Mouse (Mus musculus) neural tube, embryonic 15.5 days (tissue): Measurements from ENCODE around the gene Auts2. TPM values are rescaled to one million over a fixed set of nuclear protein-coding genes. Genes with fewer than 3 reads are reported as not detected.

Experiments
- ATAC-seq: fragments of 200-750 bp; cut with Nextera tagmentation; 2 replicates; pipeline ENCODE4 v1.8.0; 2017; ENCODE audit warnings: mild to moderate bottlenecking, moderate TSS enrichment, moderate library complexity; ENCODE audit not compliant: low FRiP score
- H3K27ac ChIP-seq: fragments of 300-500 bp; sonication (generic); replicated peaks from 2 replicates; pipeline ENCODE4 v1.5.1; 2015; ENCODE audit warnings: mild to moderate bottlenecking, inconsistent platforms
- H3K27me3 ChIP-seq: fragments of 300-500 bp; sonication (generic); replicated peaks from 2 replicates; pipeline ENCODE4 v1.6.1; 2015; ENCODE audit warnings: inconsistent platforms
- H3K36me3 ChIP-seq: fragments of 300-500 bp; sonication (generic); 2 replicates; pipeline ENCODE4 v1.6.1; 2015; ENCODE audit warnings: inconsistent platforms
- H3K4me1 ChIP-seq: fragments of 300-500 bp; sonication (generic); 2 replicates; pipeline ENCODE4 v1.6.1; 2015; ENCODE audit warnings: inconsistent platforms
- H3K4me2 ChIP-seq: fragments of 300-500 bp; sonication (generic); 2 replicates; pipeline ENCODE4 v1.6.1; 2015; ENCODE audit warnings: inconsistent platforms, mild to moderate bottlenecking, moderate library complexity
- H3K4me3 ChIP-seq: fragments of 300-500 bp; sonication (generic); replicated peaks from 2 replicates; pipeline ENCODE4 v1.5.1; 2015; ENCODE audit warnings: mild to moderate bottlenecking, inconsistent platforms
- H3K9ac ChIP-seq: fragments of 300-500 bp; sonication (generic); replicated peaks from 2 replicates; pipeline ENCODE4 v1.6.1; 2015; ENCODE audit warnings: mild to moderate bottlenecking, inconsistent platforms
- H3K9me3 ChIP-seq: fragments of 300-500 bp; sonication (generic); replicated peaks from 2 replicates; pipeline ENCODE4 v1.6.1; 2016; ENCODE audit warnings: inconsistent platforms
- WGBS: fragments of 180-500 bp; shearing (Covaris S2); methylation state at CpG from one replicate; pipeline ENCODE4 v1.1.7; 2015; ENCODE audit warnings: mixed read lengths; 5-methylcytosine and 5-hydroxymethylcytosine counted together
- polyA plus RNA-seq: library from polyadenylated mRNA; unstranded; fragments of >200 nt; fragmentation: Nextera tagmentation; extraction: Ambion mirVana; gene quantifications from 2 replicates; pipeline ENCODE4 v1.2.1, GENCODE M21; 2015

Gene Auts2
- polyA plus RNA-seq, 1 experiment from 2014 or later: 52.5 TPM

DNA sequence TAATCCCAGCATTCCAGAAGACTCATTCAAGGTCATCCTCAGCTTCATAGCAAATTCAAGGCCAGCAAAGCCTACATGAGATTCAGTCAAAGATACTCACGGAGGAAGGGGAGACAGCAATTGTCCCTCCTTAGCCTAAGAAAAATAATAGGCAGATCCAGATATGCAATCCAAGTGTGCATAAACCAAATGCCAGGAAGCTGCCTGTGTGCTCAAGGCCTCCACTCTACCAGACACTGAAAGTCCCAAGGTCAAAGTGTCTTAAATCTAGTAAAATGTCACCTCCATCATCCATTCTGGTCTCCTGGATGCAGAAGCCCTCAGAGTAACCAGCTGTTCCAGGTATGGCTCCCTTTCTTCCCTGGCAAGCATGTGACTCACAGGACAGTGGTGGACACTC, 50.4 kb downstream of the Auts2 start:
- no peak for ATAC-seq
- Histone ChIP-seq H3K4me3 (no peak overlapping the region), H3K9me3 (no peaks in the 10 kb centered on the region), H3K36me3 (no peaks in the 10 kb centered on the region), H3K4me2 (no peak overlapping the region), H3K27me3 (no peaks in the 10 kb centered on the region), H3K27ac (no peak overlapping the region), H3K9ac (no peak overlapping the region), H3K4me1 (peaks cover 31% of the 10 kb centered on the region)
- WGBS: 85% methylated on average over 1 of the region's 1 CpGs

DNA sequence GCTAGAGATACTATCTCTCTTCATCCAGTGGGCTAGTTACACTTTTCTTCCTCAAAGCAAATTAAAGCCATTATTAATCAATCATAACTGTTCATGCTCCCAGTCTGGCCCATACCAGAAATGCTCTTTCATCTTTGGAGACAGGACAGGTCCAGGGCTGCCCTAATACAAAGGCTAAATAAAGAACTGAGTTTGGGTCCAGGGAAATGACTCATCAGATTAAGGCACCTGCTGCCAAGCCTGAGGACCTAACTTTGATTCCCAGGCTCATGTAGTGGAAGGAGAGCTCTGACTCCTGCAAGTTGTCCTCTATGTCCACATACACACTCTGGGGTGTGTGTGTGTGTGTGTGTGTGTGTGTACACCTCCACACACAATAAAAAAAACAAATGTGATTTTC, 51.1 kb downstream of the Auts2 start:
- no peak overlapping the region for H3K27ac ChIP-seq
- ATAC-seq: no peak

DNA sequence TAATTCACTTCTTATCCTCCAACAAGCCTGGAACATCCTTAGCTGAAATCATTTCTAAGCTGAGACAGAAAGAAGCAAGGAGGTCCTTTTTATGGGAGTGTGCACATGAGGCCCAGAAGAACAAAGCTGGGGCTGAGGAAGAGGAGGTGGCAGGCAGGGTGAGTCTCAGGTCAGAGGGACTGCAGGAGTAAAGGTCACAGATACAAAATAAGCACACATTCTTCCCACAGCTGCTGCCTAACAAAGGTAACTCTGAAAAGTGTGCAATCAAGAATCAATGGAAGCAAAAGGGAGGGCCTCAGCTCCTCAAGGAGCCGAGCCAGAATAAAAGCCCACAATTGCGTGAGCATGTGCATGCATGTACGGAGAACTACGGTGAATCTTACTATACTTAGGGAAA, 51.6 kb downstream of the Auts2 start:
- Histone ChIP-seq H3K27ac (no peak overlapping the region), H3K4me2 (no peak overlapping the region), H3K4me1 (peaks cover 34% of the 10 kb centered on the region), H3K9ac (no peak overlapping the region), H3K9me3 (no peaks in the 10 kb centered on the region), H3K4me3 (no peak overlapping the region), H3K36me3 (no peaks in the 10 kb centered on the region), H3K27me3 (no peaks in the 10 kb centered on the region)
- 25% methylated on average over 4 of the region's 4 CpGs for WGBS
- ATAC-seq: no peak

More for the DNA sequence above, 51.1 kb downstream of the Auts2 start:
- Histone ChIP-seq H3K9me3 (no peaks in the 10 kb centered on the region), H3K27me3 (no peaks in the 10 kb centered on the region), H3K36me3 (no peaks in the 10 kb centered on the region), H3K9ac (no peak overlapping the region), H3K4me2 (no peak overlapping the region), H3K4me3 (no peak overlapping the region), H3K4me1 (peaks cover 32% of the 10 kb centered on the region)

DNA sequence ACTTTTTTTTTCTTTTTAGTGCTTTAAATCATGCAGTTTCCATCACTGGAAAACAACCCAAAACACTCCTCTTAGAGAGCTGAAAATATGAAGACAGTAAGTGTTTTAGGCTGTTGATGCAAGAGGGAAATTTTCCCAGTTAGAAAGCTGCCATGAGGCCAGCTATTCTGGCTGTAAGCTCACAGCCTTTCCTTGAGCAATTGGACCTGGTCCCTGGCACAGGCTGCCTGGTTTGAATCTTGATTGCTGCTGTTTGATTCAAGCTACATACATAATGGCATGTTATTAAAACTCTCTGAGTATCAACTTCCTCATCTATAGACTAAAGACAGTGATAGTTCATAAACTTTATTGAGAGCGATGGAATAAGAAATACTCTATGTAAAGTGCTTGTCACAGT, 52.8 kb downstream of the Auts2 start:
- Histone ChIP-seq H3K4me2 (no peak overlapping the region), H3K36me3 (no peaks in the 10 kb centered on the region), H3K27me3 (no peaks in the 10 kb centered on the region), H3K27ac (no peak overlapping the region), H3K9ac (no peak overlapping the region), H3K4me3 (no peak overlapping the region), H3K9me3 (no peaks in the 10 kb centered on the region), H3K4me1 (peaks cover 37% of the 10 kb centered on the region)
- WGBS: 98% methylated on average over 1 of the region's 1 CpGs
- ATAC-seq: no peak

DNA sequence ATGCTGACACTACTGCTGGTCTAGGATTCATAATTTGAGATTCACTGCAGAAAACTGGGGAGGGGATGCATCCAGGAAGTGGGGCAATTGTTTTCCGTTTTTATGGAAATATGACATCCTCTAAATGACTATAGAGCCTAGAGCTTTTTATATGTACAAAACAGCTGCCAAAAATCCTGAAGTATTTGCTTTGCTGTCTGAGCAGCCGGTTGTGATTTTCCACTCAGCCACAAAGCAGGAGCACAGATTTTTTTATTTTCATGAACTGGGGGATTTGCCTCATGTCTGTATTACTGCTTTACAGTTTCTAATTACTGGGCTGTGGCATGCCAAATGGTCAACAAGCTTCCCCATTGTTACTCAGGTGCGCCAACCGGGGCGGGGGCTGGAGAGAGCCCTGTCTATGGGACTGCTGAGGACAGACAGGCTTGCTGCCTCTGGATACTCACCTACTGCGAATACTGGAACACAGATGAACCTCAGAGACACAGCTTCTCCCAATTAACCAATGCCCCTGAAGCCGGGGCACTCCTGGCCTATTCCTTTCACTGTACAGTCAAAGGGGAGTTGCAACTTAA, 53.3 kb downstream of the Auts2 start:
- no peaks in the 10 kb centered on the region for H3K27me3 ChIP-seq
- no peak overlapping the region for H3K9ac ChIP-seq
- no peak overlapping the region for H3K4me3 ChIP-seq
- peaks cover 37% of the 10 kb centered on the region for H3K4me1 ChIP-seq
- no peaks in the 10 kb centered on the region for H3K9me3 ChIP-seq
- H3K36me3 ChIP-seq: no peaks in the 10 kb centered on the region
- H3K27ac ChIP-seq: no peak overlapping the region
- no peak for ATAC-seq
- 52% methylated on average over 7 of the region's 7 CpGs for WGBS
- no peak overlapping the region for H3K4me2 ChIP-seq

DNA sequence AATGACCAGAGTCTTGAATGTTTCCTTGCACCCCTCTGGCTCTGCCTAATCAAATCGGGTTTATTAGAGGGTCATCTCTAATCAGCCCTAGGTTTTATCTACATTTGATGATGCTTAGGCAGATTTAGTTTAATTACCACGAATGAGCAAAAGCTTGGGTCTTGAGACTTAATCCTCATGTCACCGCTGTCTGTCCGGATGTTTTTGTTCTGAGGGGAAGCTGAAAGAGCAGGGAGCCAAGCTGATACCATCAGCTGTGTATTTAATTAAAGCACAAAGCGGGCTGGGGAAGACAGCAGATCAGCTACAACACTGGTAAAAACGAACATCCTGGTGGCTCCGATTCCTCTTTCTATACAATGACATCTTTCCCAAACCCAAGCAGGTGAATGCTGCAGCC, 56.3 kb downstream of the Auts2 start:
- H3K4me1 ChIP-seq: peaks cover 41% of the 10 kb centered on the region
- no peak overlapping the region for H3K27ac ChIP-seq
- no peak overlapping the region for H3K4me3 ChIP-seq
- no peak overlapping the region for H3K9ac ChIP-seq
- no peaks in the 10 kb centered on the region for H3K27me3 ChIP-seq
- H3K36me3 ChIP-seq: no peaks in the 10 kb centered on the region
- H3K4me2 ChIP-seq: no peak overlapping the region
- no peaks in the 10 kb centered on the region for H3K9me3 ChIP-seq
- WGBS: 64% methylated on average over 7 of the region's 7 CpGs
- ATAC-seq: no peak

DNA sequence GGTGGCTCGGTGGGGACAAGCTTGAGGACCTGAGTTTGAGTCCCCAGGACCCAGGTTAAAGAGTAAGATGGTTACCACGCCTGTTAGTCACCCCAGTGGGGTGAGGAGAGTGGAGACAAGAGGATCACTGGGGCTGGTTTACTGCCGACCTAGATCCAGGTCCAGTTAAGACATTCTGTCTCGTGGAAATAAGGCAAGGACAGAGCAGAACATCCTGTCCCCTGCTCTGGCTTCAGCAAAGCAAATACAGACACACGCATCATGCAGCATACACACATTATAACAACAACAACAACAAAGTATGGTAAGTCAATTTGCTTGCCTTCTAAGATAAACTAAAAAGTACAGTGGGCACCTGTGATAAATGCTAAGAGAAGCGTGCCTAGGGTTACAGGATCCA, 57.1 kb downstream of the Auts2 start:
- H3K27me3 ChIP-seq: no peaks in the 10 kb centered on the region
- H3K9ac ChIP-seq: no peak overlapping the region
- no peaks in the 10 kb centered on the region for H3K9me3 ChIP-seq
- no peak overlapping the region for H3K27ac ChIP-seq
- peaks cover 39% of the 10 kb centered on the region for H3K4me1 ChIP-seq
- H3K4me3 ChIP-seq: no peak overlapping the region
- no peak overlapping the region for H3K4me2 ChIP-seq
- 89% methylated on average over 6 of the region's 6 CpGs for WGBS
- no peaks in the 10 kb centered on the region for H3K36me3 ChIP-seq
- no peak for ATAC-seq

DNA sequence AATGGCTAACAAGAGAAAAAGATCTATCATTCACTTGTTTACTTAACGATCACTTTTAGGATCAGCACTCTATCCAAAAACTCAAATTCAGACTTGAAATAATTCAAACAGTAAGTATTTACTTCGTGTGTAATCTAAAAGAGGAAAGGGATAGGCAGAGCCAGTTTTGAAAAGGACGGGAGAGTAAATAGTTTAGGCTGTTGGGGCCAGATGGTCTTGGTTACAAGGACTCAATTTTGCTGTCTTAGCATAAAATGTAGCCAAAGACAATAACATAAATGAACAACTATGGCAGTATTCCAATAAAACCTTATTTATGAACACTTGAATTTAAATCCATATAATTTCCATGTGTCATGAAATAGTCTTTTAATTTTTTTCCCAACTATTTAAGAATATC, 57.7 kb downstream of the Auts2 start:
- no peaks in the 10 kb centered on the region for H3K9me3 ChIP-seq
- H3K4me1 ChIP-seq: peaks cover 39% of the 10 kb centered on the region
- ATAC-seq: no peak
- H3K27me3 ChIP-seq: no peaks in the 10 kb centered on the region
- H3K27ac ChIP-seq: no peak overlapping the region
- WGBS: 80% methylated on average over 3 of the region's 3 CpGs
- no peak overlapping the region for H3K9ac ChIP-seq
- no peak overlapping the region for H3K4me2 ChIP-seq
- H3K4me3 ChIP-seq: no peak overlapping the region
- no peaks in the 10 kb centered on the region for H3K36me3 ChIP-seq

DNA sequence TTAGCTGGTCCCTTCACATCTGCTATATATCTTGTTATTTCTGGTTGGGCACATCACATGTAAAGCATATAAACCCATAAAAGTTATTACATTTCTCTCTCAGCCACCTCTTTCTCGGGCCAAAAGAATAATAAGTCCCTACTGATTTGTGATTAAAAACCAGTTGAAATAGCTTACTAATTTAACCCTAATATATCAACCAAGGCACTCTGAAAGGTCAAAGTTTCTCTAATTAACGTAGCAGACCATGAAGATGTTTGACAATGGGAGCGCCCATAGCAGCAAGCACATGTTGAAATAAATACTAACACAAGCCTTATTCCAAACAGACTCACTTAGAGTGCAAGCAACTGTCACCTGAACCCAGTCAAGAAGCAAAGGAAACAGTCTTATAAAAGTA, 61.7 kb downstream of the Auts2 start:
- Histone ChIP-seq H3K4me2 (no peak overlapping the region), H3K27ac (no peak overlapping the region), H3K9me3 (no peaks in the 10 kb centered on the region), H3K4me3 (no peak overlapping the region), H3K27me3 (no peaks in the 10 kb centered on the region), H3K36me3 (no peaks in the 10 kb centered on the region), H3K4me1 (peaks cover 39% of the 10 kb centered on the region), H3K9ac (no peak overlapping the region)
- WGBS: 39% methylated on average over 3 of the region's 3 CpGs
- no peak for ATAC-seq

DNA sequence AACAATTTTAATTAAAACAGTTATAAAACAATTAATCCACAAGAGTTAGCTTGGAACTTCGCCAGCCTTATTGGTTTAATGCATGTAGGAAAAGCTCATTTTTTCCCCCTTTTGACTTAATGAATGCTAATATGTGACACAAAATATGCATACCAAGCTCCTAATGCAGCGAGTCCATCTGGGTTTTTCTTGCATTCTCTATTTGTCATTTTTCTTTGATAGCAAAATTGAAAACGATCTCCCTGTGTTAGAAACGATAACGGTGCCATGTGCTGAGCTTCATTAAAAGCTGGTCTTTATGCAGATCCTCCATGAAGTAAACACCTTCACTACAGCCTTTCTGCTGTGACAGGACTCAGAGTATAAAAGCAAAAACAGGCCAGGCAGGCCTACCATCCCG, 62.7 kb downstream of the Auts2 start:
- no peak overlapping the region for H3K9ac ChIP-seq
- no peak overlapping the region for H3K4me3 ChIP-seq
- no peak overlapping the region for H3K4me2 ChIP-seq
- 47% methylated on average over 6 of the region's 6 CpGs for WGBS
- H3K36me3 ChIP-seq: no peaks in the 10 kb centered on the region
- H3K9me3 ChIP-seq: no peaks in the 10 kb centered on the region
- no peaks in the 10 kb centered on the region for H3K27me3 ChIP-seq
- no peak overlapping the region for H3K27ac ChIP-seq
- peaks cover 36% of the 10 kb centered on the region for H3K4me1 ChIP-seq
- no peak for ATAC-seq

DNA sequence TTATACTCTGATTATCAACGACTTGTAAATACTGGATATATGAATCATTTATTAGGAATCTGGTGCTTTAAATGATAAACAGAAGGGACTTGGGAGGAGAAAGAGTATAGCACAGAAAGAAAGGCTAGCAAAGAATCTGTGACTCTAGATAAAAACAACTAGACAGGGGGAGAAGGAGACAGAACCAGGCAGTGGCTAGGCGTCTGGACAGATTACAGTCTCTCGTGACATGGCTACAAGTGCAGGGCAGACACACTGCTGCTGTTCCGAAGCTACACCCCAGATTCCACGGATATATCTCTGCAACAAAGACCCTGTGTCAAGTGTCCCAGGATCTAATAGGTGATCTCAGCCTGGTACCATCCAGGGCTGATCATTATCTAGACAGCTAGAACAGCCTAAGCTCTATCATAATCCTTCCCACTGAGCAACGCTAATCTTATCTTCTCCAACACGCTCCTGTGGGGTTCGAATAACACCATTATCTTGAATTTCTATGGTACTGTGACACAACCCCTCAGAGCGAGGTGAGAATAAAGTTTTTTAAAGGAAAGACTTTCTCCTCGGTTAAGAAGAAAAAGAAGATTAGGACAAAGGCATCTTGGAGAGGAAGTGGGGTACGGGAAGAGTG, 63.8 kb downstream of the Auts2 start:
- H3K27ac ChIP-seq: no peak overlapping the region
- peaks cover 40% of the 10 kb centered on the region for H3K4me1 ChIP-seq
- no peak overlapping the region for H3K4me3 ChIP-seq
- no peaks in the 10 kb centered on the region for H3K9me3 ChIP-seq
- no peaks in the 10 kb centered on the region for H3K36me3 ChIP-seq
- no peaks in the 10 kb centered on the region for H3K27me3 ChIP-seq
- no peak for ATAC-seq
- H3K4me2 ChIP-seq: no peak overlapping the region
- H3K9ac ChIP-seq: no peak overlapping the region
- 58% methylated on average over 11 of the region's 11 CpGs for WGBS

DNA sequence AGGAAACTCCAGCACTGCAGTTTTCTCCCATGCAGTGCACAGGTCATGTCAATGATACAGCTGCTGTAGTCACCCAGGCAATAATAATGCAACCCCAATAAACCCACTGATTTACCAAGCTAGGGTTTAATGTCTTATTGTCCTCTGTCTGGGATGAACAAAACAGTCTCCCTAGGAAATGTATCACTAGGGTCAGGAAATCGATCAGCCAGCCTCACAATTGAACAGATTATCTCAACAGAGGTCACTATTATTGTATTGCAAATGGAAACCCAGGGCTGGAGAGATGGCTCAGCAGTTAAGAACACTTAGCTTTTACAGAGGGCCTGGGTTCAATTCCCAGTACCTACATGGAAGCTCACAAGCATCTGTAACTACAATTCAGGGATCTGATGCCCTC, 65.6 kb downstream of the Auts2 start:
- no peak overlapping the region for H3K4me2 ChIP-seq
- no peak overlapping the region for H3K27ac ChIP-seq
- WGBS: 11% methylated on average over 1 of the region's 1 CpGs
- H3K9me3 ChIP-seq: no peaks in the 10 kb centered on the region
- H3K9ac ChIP-seq: no peak overlapping the region
- H3K4me1 ChIP-seq: peaks cover 46% of the 10 kb centered on the region
- H3K27me3 ChIP-seq: no peaks in the 10 kb centered on the region
- no peak for ATAC-seq
- H3K4me3 ChIP-seq: no peak overlapping the region
- no peaks in the 10 kb centered on the region for H3K36me3 ChIP-seq
